Comparison of ENCODE assay signal across 16 mouse cellular contexts in the genomic region with DNA sequence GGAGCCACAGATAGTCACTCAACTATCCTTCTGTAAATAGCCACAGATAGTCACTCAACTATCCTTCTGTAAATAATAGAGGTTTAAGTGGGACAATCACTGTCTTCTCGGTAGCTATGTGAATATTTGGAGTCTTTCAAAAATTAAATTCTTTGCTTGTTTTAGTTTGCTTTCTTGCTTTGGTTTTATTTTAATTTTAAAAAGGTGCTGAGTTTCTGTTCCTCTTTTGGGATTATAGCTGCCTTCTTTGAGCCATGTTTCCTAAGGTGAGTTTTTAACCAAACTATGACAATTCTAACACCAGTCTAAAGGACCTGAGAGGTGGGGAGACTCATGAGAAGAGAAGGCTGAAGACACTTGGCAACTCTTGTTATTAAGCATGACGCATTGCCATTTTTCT.
"Had no signal": no experiment of that assay in that cellular context is flagged by ENCODE, and none has a peak within 500 bp of the region (broad histone marks: within the 10 kb centered on the region; RNA-seq: fewer than 3 reads in every experiment).

No protein-coding gene starts in this region.

- H3K9ac ChIP-seq: neural tube, embryonic 13.5 days; neural tube, embryonic 15.5 days; stomach, embryonic 15.5 days had no signal

- H3K27me3 ChIP-seq: neural tube, embryonic 13.5 days; neural tube, embryonic 15.5 days; stomach, embryonic 15.5 days had no signal

- H3K27ac ChIP-seq: neural tube, embryonic 13.5 days; neural tube, embryonic 15.5 days; stomach, embryonic 15.5 days; stomach, postnatal 0 days had no signal

- H3K4me3 ChIP-seq: neural tube, embryonic 13.5 days; neural tube, embryonic 15.5 days; stomach, embryonic 15.5 days had no signal

- H3K4me2 ChIP-seq: neural tube, embryonic 13.5 days; neural tube, embryonic 15.5 days; stomach, embryonic 15.5 days had no signal

- DNase-seq: retina, postnatal 1 day; right cerebral cortex, adult 18-20 months; right cerebral cortex, postnatal 14 days; right cerebral cortex, postnatal 25 days; right cerebral cortex, postnatal 4 days; spleen, adult 18-20 months; thymus, adult 18-20 months; thymus, adult 2 months; thymus, postnatal 14 days; thymus, postnatal 25 days; thymus, postnatal 36 days; thymus, postnatal 4 days had no signal

- H3K36me3 ChIP-seq: neural tube, embryonic 13.5 days; neural tube, embryonic 15.5 days; stomach, embryonic 15.5 days had no signal

- H3K9me3 ChIP-seq: neural tube, embryonic 13.5 days; neural tube, embryonic 15.5 days; stomach, embryonic 15.5 days had no signal

- H3K4me1 ChIP-seq: neural tube, embryonic 13.5 days; neural tube, embryonic 15.5 days; stomach, embryonic 15.5 days had no signal
